Mouse (Mus musculus): ENCODE measurements around the gene Rpl36.

Gene Rpl36

DNA sequence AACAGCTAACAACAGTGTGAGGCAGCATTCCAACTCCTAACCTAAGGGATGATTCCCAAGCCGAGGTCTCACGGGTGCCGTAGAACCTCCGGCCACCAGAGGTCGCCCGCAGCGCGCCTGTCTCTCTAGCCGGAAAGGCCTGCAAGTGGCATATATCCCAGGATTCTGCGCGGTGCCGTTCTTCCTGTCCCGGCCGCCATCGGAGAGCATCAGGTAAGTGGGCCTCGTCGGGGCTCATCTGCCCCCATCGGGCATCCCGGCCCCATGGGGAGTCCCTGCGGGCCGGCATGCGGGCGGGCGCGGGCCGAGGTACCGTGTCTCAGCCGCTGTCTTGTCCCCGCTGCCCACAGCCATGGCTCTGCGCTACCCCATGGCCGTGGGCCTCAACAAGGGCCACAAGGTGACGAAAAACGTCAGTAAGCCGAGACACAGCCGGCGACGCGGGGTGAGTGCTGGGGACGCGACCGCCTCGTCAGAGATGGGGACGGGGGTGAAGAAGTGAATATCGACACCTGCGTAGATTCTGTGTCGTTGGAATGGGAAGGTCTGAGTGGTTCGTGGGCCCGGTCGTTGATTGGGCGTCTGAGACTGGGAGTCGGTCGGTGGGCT, at the start of gene Rpl36:
Gene Rpl36, plus strand, starts transcription at position 181 of the 609 bp plus-strand sequence.
- DNase-seq: peak; percentile 94 to 98

DNA sequence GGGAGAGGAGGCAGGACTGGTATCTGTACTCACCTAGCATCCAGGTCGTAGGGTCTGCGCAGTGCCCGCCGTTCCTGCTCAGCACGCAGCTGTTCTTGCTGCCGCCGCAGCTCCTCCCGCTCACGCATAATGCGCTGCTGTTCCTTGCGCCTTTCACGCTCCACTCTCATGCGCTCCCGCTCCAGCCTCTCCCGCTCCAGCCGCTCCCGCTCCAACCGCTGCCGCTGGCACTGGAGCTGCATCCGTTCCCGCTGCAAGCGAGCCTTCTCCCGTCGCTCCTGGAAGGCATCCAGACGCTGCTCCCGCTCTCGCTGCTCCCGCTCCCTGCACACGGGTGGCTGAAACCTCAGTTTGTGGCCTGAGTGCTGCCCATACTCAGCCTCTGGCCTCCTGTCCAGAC, 46.9 kb upstream of the Rpl36 start:
- no peak for DNase-seq

DNA sequence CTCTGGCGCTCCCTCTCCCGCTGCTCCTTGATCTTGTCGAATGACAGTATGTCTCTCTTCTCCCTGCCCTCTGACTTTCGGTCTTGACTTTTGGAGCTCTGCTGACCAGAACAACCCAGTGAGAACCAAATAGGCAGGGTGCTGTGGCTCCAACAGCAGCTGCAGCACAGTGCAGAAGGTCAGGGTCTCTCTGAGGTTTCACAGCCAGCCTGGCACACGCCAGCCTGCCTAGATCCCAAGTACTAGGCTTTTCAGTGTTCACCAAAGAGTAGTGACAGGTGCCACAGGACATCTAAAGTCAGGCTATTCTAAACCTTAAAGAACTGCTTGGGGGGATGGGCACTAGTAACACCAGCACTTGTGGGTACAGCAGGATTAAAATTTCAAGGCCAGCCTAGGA, 46.3 kb upstream of the Rpl36 start:
- no peak for DNase-seq

DNA sequence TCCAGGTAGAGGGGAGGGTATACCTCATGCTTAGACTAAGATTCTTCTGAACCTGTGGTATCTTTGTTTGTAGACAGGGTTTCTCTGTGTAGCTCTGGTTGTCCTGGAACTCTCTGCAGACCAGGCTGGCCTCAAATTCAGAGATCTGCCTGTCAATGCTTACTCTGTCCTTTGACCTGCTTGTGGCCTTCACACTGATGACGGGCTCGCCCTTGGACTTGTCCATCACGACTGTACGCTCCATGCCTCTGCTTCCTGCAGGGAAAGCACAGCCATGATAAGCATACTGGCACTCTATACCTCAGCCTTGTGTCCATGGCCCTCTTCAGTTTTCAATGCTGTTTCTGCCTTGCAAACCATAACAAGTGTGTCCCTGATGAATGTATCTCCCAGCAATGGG, 45.8 kb upstream of the Rpl36 start:
- no peak for DNase-seq

DNA sequence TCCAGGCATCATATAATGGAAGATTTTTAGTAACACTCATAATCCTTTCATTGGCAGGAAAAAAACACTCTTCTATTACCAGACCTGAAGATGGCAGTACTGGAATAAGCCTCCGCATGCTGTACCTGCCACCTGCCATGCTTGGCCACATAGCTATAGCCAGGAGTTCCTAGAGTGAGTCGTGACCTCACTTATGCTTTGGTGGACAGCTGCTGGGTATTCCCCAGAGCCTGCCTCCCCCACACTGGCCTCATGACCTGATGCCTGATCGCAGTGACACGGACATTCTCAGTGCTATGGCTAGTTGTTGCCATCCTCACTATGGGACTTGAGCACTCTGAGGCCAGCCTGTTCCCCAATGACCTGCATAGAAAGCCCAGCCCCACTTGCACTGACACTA, 42.9 kb upstream of the Rpl36 start:
- no peak for DNase-seq

DNA sequence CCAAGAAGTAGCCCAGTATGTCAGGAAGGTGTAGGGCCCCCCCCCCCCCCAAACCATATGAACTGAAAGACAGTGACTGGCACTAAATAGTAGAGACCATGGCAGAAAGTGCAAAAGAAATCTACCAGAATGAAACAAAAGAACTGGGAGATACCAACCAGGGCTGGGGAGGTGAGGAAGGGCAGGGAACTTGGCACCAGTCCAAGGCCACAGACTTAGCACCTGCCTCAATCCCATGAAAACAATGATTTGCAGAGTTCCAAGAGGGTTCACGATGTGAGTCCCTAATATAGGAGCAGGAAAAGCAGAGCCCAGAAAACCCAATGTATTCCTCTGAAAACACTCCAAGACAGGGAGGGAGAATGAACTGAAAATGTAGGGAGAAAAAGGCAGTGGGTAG, 41.1 kb upstream of the Rpl36 start:
- peak in 1 of 2 experiments; percentile 23 for DNase-seq

DNA sequence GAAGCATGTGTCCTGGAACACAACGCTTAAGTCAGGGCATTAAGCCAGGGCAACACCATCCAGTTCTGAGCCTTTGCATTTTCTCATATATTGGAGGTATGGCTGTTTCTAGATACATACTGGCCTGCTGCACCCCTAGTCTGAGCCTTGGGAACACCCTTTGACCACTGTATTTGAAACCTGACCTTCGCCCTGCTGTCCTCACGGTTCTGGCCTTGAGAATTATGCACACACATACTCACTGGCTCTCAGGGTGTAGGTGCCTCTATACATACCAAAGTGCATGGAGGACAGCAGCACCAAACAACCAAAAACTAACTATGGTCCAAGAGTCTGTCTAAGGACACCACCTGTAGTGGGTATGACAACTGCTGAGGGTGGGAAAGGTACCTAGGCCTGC, 40.3 kb upstream of the Rpl36 start:
- no peak for DNase-seq

DNA sequence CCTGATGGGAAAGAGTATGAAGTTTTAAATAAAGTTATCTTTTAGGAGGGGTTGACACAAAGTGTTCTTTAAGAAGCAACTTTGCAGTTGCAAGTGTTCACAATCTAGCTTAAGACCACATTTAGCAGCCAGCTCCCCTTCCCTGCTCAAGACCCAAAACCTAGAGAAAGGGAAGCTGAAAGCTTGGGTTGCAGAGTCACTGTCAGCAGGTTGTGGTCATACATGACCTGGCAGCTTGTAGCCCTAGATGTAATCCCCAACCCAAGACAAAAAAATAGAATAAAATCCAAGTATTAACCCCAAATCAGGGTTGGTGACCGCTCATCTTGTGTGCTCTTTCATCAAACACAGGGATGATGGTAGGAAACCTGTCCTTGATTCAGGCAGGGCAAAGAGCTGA, 30.1 kb upstream of the Rpl36 start:
- no peak for DNase-seq

DNA sequence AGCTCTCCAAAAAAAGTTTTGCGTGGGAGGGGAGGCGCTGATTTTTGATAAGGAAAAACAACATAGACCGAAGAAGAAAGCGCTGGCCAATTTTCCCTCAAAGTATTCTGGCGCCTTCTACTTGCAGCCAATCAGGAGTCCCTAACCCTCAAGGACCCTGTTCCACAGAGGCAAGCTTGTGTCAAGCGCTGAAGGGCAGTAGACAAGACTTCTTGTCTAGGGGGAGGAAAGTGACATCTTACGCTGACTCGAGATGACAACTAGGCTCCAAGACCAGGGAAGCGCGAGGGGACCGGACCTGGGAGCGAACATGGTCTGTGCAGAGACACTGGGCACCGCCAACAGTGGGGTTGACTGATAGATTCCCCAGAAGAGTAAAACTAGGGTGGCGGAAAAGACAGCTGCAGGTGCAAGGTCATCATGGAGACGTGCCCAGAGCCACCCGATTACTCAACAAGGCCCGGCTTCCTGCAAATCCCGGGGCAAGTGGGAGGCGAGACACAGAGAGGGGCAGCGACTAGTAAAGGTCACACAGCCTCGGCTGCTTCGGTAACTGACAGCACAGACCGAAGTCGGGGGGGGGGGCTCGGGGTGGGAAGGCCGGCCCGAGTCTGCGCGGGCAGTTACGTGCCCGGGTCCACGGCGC, 29.5 kb upstream of the Rpl36 start:
- peak; percentile 38 to 51 for DNase-seq

DNA sequence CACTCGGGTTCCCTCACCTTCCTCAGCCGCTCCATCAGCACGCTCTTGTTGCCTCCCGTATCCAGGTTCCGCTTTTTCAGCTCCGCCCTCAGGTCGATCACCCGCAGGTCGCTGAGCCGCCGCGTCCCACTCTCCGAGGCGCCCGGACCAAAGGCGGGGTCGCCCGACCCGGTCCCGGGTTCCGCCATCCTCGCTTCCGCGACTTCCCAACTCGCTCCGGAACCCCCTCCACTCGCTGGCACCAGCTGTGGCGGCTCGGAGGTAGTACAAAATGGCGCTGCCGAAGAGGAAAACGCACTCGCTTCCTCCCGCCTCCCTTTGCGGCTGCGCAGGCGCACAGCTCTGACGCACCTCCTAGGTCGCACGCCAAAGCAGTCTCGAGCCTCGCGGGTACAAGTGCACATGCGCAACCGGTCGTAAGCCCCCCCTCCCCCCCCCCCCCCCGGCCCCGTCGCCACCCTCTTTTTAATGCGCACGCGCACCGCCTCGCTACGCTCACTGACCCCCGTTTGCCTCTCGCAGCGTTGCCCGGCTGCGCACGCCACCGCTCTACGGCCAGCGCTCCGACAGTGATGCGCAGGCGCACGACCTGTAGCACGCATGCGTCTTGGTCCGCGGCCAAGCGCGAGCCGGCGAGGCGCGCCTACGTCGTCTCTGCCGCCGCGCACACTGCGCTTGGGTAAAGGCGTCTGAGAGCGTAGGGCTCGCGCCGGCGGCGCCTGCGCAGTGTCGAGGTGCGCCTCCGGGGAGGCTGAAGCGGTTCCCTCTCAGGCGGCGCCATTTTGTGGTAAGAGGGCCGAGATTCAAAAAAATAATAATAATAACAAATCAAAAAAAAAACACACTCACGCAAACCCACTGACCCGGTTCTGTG, 28.7 kb upstream of the Rpl36 start, which contains the start of the genes Safb2 and Safb:
Gene Safb2, minus strand, starts transcription at position 329 of the 874 bp plus-strand sequence.
Gene Safb, plus strand, starts transcription at position 569 of the 874 bp plus-strand sequence.
- peak; percentile 98 to 99 for DNase-seq

DNA sequence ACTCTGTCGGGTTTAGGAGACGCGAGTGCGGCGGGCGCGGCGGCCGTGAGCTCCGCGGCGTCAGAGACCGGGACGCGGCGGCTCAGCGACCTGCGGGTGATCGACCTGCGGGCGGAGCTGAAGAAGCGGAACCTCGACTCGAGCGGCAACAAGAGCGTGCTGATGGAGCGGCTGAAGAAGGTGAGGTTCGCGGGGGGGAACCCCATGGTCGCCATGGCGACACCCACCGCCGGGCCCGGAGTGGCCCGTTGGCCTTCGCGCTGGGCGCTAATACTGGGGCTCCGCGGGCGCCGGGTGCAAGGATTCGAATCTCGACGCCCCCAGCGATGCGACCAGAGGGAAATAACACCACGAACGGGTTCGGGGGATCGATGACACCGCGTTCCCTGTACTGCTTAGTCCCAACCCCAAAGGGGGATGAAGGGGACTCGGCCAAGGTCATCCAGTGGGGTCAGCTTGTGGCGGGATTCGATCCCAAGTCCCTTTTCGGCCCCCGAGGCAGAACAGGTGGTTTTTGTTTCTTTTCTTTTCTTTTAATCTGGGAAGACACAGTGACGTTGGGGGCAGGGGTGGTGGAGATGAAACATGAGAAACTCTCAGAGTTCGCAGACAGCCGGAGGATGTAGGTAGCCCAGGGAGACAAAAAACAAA, 27.9 kb upstream of the Rpl36 start:
- peak in 1 of 2 experiments; percentile 54 for DNase-seq

DNA sequence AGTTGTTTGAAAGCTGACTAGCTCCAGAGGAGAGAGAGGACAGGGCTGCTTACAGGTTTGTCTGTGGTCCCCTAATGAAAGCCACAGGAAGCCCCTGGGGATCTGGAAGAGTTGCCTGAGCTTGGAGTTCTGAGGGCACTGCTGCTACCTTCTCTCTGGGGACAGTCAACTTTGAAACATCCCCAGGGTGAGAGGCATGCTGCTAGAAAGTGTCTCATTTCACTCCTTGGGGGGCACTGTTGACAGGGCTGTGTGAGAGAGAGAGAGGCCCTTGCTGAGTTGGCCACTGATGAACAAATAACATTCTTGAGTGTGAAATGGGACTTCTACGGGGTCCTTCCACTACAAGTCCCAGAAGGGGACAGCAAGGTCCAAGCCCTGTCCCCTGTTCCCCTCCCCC, 25.4 kb upstream of the Rpl36 start:
- DNase-seq: no peak

DNA sequence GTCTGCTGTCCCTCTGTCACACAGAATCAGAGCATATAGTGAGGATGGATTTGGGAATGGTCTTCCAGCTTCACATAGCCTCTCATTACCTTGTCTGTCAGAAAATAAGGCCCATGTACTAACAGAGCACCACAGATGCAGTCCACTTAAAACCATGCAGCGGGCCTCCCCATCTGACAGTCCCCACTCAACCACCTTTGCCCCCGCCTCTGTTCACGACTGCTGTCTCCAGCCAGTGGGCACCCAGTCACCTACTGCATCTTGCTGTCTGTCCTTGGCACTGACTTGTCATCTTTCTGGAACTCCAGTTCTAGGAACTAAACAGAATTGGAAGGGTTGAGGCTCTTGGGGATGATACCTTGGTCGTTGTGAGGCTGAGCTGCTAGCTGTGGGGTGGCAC, 24.3 kb upstream of the Rpl36 start:
- no peak for DNase-seq

DNA sequence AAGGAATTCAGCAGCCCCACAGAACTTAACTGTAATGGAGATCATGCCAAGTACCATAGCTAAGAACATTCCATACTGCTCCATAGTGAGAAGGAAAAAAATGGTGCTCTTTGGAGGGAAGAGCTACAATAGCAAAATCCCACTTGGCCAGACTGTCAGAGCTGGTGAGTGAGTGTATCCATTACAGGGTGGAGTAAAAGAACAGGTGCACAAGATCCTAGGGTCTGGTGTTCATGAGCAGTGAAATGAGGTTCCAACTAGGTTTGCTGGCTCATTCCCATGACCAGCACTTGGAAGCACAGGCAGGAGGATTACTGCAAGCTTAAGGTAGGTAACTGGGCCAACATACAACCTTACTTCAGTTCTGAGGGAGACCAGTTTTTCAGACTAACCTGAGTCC, 20.7 kb upstream of the Rpl36 start:
- DNase-seq: no peak

DNA sequence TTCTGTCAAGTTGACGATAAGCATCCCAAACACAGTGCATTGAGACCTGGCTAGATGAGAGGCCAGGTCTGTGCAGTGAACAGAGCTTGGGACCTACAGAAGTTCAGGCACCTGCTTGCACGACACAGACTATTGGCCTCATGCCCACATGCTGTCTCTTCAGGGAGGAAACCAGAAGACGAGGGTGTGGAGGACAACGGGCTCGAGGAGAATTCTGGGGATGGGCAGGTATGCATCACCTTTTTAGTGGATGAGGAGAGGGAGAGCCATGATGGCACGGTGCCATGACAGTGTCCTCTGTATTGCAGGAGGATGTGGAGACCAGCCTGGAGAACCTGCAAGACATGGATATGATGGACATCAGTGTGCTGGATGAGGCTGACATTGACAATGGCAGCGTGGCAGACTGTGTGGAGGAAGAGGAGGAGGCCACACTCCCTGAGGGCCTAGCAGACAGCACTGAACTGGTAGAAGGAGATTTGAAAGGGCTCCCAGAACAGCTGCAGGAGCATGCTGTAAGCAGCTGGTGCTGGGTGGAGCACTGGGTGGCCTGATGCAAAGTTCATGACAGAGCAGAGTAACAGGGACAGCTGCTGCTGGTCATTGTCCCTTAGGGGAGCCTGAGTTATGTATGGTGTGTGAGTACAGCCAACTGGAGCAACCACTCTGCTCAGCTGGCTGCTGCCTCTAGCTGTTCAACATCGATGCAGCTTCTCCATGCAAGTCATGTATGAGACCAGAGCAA, 19.5 kb upstream of the Rpl36 start:
- DNase-seq: no peak

DNA sequence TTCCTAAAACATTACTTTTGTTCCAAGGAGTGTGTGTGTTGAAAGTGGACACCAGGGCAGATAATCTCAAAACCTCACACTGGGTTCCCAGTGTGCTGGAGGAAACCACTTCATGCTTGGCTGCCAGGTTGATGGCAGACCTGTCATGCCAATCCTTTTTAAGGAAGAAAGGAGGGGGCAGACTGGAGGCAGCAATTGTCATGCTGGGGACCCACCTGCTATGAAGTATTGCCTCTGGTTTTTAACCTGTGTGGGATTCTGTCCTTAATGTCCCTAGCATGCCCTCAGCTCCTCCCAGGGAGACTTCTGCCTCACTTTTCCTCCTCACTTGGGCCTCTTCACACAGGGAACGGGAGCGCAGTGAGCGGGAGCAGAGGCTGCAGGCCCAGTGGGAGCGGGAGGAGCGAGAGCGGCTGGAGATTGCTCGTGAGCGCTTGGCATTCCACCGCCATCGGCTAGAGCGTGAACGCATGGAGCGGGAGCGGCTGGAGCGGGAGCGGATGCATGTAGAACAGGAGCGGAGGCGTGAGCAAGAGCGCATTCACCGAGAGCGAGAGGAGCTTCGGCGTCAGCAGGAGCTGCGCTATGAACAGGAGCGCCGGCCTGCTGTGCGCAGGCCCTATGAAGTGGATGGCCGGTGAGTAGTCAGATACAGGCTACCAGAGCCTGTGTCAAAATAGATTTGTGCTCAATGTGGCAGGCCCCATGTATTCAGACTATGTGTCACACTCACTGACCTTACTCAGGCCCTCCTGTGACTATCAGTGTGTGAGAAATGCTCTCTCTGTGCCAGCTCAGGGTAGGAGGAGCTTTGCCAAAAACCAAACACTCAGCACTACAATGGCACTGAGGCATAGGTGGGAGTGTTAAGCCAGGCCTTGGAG, 9.8 kb upstream of the Rpl36 start:
- no peak for DNase-seq

DNA sequence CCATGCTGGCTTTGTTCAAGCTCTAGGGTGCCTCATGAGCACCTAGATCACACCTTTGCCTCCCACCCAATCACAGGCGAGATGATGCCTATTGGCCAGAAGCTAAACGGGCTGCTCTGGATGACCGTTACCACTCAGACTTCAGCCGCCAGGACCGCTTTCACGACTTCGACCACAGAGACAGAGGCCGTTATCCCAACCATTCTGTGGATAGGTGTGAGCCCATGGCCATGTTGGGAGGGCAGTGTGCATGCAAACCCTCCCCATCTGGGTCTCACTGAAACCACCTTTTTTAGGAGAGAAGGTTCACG, 9.2 kb upstream of the Rpl36 start:
- no peak for DNase-seq

DNA sequence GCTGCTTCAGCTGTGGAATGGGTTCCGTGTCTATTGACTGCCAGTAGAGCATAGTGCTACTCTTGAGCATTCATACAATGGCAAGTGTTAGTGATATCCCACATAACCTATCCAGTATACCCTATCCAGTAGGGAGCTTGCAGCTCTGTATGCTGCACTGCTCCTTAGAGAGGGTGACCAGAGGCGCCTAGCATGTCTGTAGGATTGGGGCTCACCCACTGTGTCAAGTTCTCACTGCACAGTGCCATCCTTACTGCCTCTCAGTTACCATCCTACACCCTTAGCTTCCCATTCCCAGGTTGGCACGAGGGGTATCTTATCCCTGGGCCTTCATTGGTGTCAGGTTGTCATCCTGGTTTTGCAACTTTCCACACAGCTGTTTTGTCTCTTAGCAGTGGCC, 8.8 kb upstream of the Rpl36 start:
- no peak for DNase-seq

DNA sequence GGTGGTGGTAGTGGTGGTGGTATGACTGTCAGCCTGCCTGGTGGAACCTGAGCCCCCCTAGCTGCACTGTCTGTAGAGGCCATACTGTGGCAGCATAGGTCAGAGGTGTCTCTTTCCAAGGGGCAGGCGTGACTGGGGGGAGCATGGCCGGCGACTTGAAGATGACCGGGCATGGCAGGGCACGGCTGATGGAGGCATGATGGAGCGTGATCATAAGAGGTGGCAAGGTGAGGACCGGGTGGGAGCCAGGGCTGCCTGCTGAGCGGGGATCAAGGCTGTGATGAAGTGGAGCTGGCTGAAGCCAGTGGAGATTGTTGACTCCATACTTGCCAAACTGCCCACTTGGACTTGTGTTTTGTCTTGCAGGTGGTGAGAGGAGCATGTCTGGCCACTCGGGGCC, 7.8 kb upstream of the Rpl36 start:
- no peak for DNase-seq

DNA sequence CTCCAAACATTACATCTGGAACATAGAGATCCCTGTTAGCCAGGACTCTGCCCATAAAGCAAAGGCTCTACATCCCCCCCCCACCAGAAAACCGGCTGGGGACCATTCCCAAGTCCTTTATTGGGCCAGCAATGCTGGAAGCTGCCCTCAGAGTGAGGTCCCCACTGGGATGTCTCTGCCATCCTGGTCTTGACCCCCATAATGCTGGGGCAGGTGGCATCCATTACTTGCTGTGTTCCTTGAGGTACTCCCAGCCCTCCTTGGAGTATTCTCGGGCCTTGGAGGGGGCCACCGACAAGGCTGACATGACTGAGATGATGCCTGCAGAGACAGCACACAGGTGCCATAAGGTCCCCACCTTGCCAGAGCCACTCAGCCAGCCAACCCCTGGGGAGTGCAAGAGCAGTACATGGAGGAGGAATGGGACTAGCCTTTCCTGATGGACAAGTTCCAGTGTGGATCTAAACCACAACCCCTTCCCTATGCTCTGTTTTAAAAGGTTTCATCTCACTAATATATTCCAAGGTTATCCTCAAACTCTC, 5.6 kb upstream of the Rpl36 start:
- DNase-seq: no peak

DNA sequence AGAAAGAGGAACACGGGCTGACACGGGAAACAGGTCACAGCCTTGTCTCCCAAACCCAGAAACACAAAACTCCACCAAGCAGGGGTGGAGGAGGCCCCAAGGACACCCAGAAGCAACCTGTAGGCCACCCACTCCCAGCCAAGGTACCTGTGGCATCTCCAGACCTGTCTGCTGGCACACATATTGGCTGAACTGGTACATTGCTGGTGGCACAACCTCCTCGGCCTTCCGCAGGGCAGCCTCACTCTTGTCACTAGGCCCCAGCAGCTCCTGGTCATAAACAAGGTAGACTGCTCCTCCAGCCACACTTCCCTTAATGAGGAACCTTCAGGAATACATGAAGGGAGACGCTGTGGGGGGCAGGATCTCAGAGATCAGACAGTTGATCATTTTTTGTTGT, 4.5 kb upstream of the Rpl36 start:
- no peak for DNase-seq
